Mouse (Mus musculus): ENCODE data around the gene Prl8a2. TPM values are rescaled to one million over a fixed set of nuclear protein-coding genes. Genes with fewer than 3 reads are reported as not detected.

The Prl8a2 gene
- total RNA-seq (2014; rRNA removed) (not detected in 2 replicates), polyA plus RNA-seq (2012; rRNA removed) (not detected in 2 replicates)

GRCm38 (mm10) chr13:27345373-27345772 is at the start of gene Prl8a2:
TSS of gene Prl8a2 (plus strand) at chr13:27345673.
- Histone ChIP-seq H3K79me2 (ENCODE audit: control insufficient read depth, insufficient read depth, low read length) (no peaks in the 10 kb centered on the region), H3K36me3 (ENCODE audit: control insufficient read depth, insufficient read depth, low read length) (no peaks in the 10 kb centered on the region), H3K27me3 (ENCODE audit: control insufficient read depth, insufficient read depth, low read length) (no peaks in the 10 kb centered on the region), H3K4me1 (ENCODE audit: control insufficient read depth, insufficient read depth, low read length) (no peaks in the 10 kb centered on the region), H3K27ac (replicated peaks; ENCODE audit: insufficient read depth, low read depth, low read length) (no peak within 1 kb of the TSS), H3K9ac (ENCODE audit: low read depth, low read length) (no peak within 1 kb of the TSS), H3K4me3 (ENCODE audit: insufficient read depth, low read depth, low read length) (no peak within 1 kb of the TSS)
- WGBS, result 58% methylated on average over 2 of the region's 2 CpGs
- no peak for TF ChIP-seq POLR2A (IDR thresholded peaks at IDR 0.05; ENCODE audit: extremely low read depth, insufficient read depth, low read length)
- TF ChIP-seq CTCF (IDR thresholded peaks at IDR 0.05; ENCODE audit: low read depth, low read length), result no peak
- no peak for DNase-seq (ENCODE audit: extremely low read depth, low read depth, low spot score)

GRCm38 (mm10) chr13:27312334-27313225 is 32.9 kb upstream of the Prl8a2 start, which contains the start of gene Prl6a1:
TSS of gene Prl6a1 (plus strand) at chr13:27312627.
- 74% methylated on average over 7 of the region's 7 CpGs for WGBS
- TF ChIP-seq POLR2A (IDR thresholded peaks at IDR 0.05; ENCODE audit: extremely low read depth, insufficient read depth, low read length) (no peak), CTCF (IDR thresholded peaks at IDR 0.05; ENCODE audit: low read depth, low read length) (no peak)

GRCm38 (mm10) chr13:27334989-27335388 is 10.5 kb upstream of the Prl8a2 start:
- Histone ChIP-seq H3K4me1 (ENCODE audit: control insufficient read depth, insufficient read depth, low read length) (no peaks in the 10 kb centered on the region), H3K27me3 (ENCODE audit: control insufficient read depth, insufficient read depth, low read length) (no peaks in the 10 kb centered on the region), H3K9ac (ENCODE audit: low read depth, low read length) (no peak overlapping the region), H3K36me3 (ENCODE audit: control insufficient read depth, insufficient read depth, low read length) (no peaks in the 10 kb centered on the region), H3K4me3 (ENCODE audit: insufficient read depth, low read depth, low read length) (no peak overlapping the region), H3K27ac (replicated peaks; ENCODE audit: insufficient read depth, low read depth, low read length) (no peak overlapping the region), H3K79me2 (ENCODE audit: control insufficient read depth, insufficient read depth, low read length) (no peaks in the 10 kb centered on the region)
- 85% methylated on average over 1 of the region's 1 CpGs for WGBS
- DNase-seq (ENCODE audit: extremely low read depth, low read depth, low spot score), result no peak
- TF ChIP-seq POLR2A (IDR thresholded peaks at IDR 0.05; ENCODE audit: extremely low read depth, insufficient read depth, low read length), result no peak
- no peak for TF ChIP-seq CTCF (IDR thresholded peaks at IDR 0.05; ENCODE audit: low read depth, low read length)

More at GRCm38 (mm10) chr13:27312334-27313225, 32.9 kb upstream of the Prl8a2 start, which contains the start of gene Prl6a1:
- H3K27me3 ChIP-seq (ENCODE audit: control insufficient read depth, insufficient read depth, low read length), result no peaks in the 10 kb centered on the region
- no peak within 1 kb of the TSS for H3K9ac ChIP-seq (ENCODE audit: low read depth, low read length)
- no peak for DNase-seq (ENCODE audit: extremely low read depth, low read depth, low spot score)
- no peaks in the 10 kb centered on the region for H3K4me1 ChIP-seq (ENCODE audit: control insufficient read depth, insufficient read depth, low read length)
- no peaks in the 10 kb centered on the region for H3K79me2 ChIP-seq (ENCODE audit: control insufficient read depth, insufficient read depth, low read length)
- no peak within 1 kb of the TSS for H3K4me3 ChIP-seq (ENCODE audit: insufficient read depth, low read depth, low read length)
- H3K27ac ChIP-seq (replicated peaks; ENCODE audit: insufficient read depth, low read depth, low read length), result no peak within 1 kb of the TSS
- H3K36me3 ChIP-seq (ENCODE audit: control insufficient read depth, insufficient read depth, low read length), result no peaks in the 10 kb centered on the region

- no peaks in the 10 kb centered on the region for H3K36me3 ChIP-seq (ENCODE audit: control insufficient read depth, insufficient read depth, low read length)
- WGBS, result 77% methylated on average over 3 of the region's 3 CpGs
- no peak overlapping the region for H3K4me3 ChIP-seq (ENCODE audit: insufficient read depth, low read depth, low read length)
- H3K27me3 ChIP-seq (ENCODE audit: control insufficient read depth, insufficient read depth, low read length), result no peaks in the 10 kb centered on the region
- H3K79me2 ChIP-seq (ENCODE audit: control insufficient read depth, insufficient read depth, low read length), result no peaks in the 10 kb centered on the region
- no peak overlapping the region for H3K27ac ChIP-seq (replicated peaks; ENCODE audit: insufficient read depth, low read depth, low read length)
- no peaks in the 10 kb centered on the region for H3K4me1 ChIP-seq (ENCODE audit: control insufficient read depth, insufficient read depth, low read length)
- DNase-seq (ENCODE audit: extremely low read depth, low read depth, low spot score), result no peak
- H3K9ac ChIP-seq (ENCODE audit: low read depth, low read length), result no peak overlapping the region
- TF ChIP-seq CTCF (IDR thresholded peaks at IDR 0.05; ENCODE audit: low read depth, low read length), result no peak
- no peak for TF ChIP-seq POLR2A (IDR thresholded peaks at IDR 0.05; ENCODE audit: extremely low read depth, insufficient read depth, low read length)
Measured at GRCm38 (mm10) chr13:27342733-27343275, 2.7 kb upstream of the Prl8a2 start.

- TF ChIP-seq CTCF (IDR thresholded peaks at IDR 0.05; ENCODE audit: low read depth, low read length) (no peak), POLR2A (IDR thresholded peaks at IDR 0.05; ENCODE audit: extremely low read depth, insufficient read depth, low read length) (no peak)
- H3K36me3 ChIP-seq (ENCODE audit: control insufficient read depth, insufficient read depth, low read length), result no peaks in the 10 kb centered on the region
- H3K27ac ChIP-seq (replicated peaks; ENCODE audit: insufficient read depth, low read depth, low read length), result no peak within 1 kb of the TSS
- H3K27me3 ChIP-seq (ENCODE audit: control insufficient read depth, insufficient read depth, low read length), result no peaks in the 10 kb centered on the region
- WGBS, result 74% methylated on average over 6 of the region's 6 CpGs
- no peaks in the 10 kb centered on the region for H3K4me1 ChIP-seq (ENCODE audit: control insufficient read depth, insufficient read depth, low read length)
- H3K79me2 ChIP-seq (ENCODE audit: control insufficient read depth, insufficient read depth, low read length), result no peaks in the 10 kb centered on the region
- H3K9ac ChIP-seq (ENCODE audit: low read depth, low read length), result no peak within 1 kb of the TSS
- DNase-seq (ENCODE audit: extremely low read depth, low read depth, low spot score), result no peak
- no peak within 1 kb of the TSS for H3K4me3 ChIP-seq (ENCODE audit: insufficient read depth, low read depth, low read length)
Measured at GRCm38 (mm10) chr13:27390746-27391145, 45.3 kb downstream of the Prl8a2 start, which contains the start of gene Prl2b1. TSS of gene Prl2b1 (minus strand) at chr13:27390846.
